Mouse (Mus musculus) stomach, postnatal 0 days (tissue): ENCODE measurements at regions not wholly inside any gene's neighbourhood (a gene's known extent, or its start where the extent isn't known, plus 50 kb on each side); places are given as distances from the start of the nearest gene placed in this dataset.

Experiments
- CTCF ChIP-seq: IDR thresholded peaks from 2 replicates; pipeline ENCODE4 v1.5.1; 2016; ENCODE audit warnings: antibody characterized with exemption, low read depth, mild to moderate bottlenecking, moderate library complexity
- EP300 ChIP-seq: optimal IDR thresholded peaks from 2 replicates; pipeline ENCODE3; 2016; ENCODE audit warnings: antibody characterized with exemption

DNA sequence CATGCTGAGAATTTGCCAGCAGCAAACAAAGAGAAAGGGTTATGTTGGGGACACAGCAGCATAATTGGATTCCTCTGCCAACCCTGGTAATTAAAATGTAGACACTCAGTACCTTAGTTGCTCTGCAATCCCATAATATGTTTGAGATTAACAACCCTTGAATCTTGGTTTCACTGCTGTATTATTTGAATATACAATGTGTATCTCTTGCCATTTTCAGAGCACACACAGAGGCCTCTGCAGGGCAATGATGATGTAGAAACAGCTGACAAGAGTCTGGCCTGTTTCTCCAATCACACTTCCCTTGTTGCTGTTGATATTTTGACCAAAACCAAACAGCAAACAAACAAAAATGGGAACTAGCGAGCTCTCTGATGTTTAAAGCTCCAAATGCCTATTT, 315.9 kb upstream of the Plscr5 start:
- no peak for TF ChIP-seq EP300
- no peak for TF ChIP-seq CTCF
